Comparison of ENCODE assay signal across 8 mouse cellular contexts in genomic region chr3:137918172-137918931, GRCm38 (mm10). TPM values are rescaled to one million over a fixed set of nuclear protein-coding genes. Genes with fewer than 3 reads are reported as not detected.
DNase-seq lines count a peak whose midpoint lies in the region; ATAC-seq and TF ChIP-seq lines count a peak whose summit lies in the region.

Lamtor3 (plus strand) TSS chr3:137918506.

- peak; percentile 93 for ATAC-seq in frontal cortex, adult (ENCODE audit: low TSS enrichment)
- peak; percentile 97 for ATAC-seq in lung, postnatal 0 days

- H3K36me3 ChIP-seq in hindbrain, embryonic 10.5 days: peaks cover 16% of the 10 kb centered on the region; the same call in 1 of the 2 replicates
- H3K36me3 ChIP-seq in lung, postnatal 0 days (ENCODE audit: insufficient read depth, low read length): no peaks in the 10 kb centered on the region

- peaks cover 20% of the 10 kb centered on the region for H3K4me1 ChIP-seq in hindbrain, embryonic 10.5 days (replicated peaks)
- peaks cover 9% of the 10 kb centered on the region; the same call in 1 of the 2 replicates for H3K4me1 ChIP-seq in lung, postnatal 0 days (ENCODE audit: insufficient read depth, low read depth, low read length)

- peak within 1 kb of the TSS; percentile 46 for H3K9ac ChIP-seq in lung, postnatal 0 days (replicated peaks; ENCODE audit: low read depth)

- WGBS in hindbrain, embryonic 10.5 days: under 1% methylated on average over 47 of the region's 47 CpGs
- under 1% methylated on average over 43 of the region's 47 CpGs for WGBS in lung, postnatal 0 days

- DNase-seq in MEL-GATA-1-ER (ENCODE audit: extremely low read depth, low read depth): peak; percentile 78
- DNase-seq in cerebellum, adult 8-10 months: peak; percentile 83
- DNase-seq in hindbrain, embryonic 10.5 days (ENCODE audit: low spot score): peak; percentile 91
- peak; percentile 90 for DNase-seq in layer of hippocampus, adult 9-11 months
- peak; percentile 86 for DNase-seq in lung, postnatal 0 days (ENCODE audit: low spot score)
- peak; percentile 79 for DNase-seq in ovary, postnatal 14 days (ENCODE audit: low spot score)
- DNase-seq in thymus, postnatal 14 days: peak; percentile 91

- no peaks in the 10 kb centered on the region for H3K9me3 ChIP-seq in hindbrain, embryonic 10.5 days
- no peaks in the 10 kb centered on the region for H3K9me3 ChIP-seq in lung, postnatal 0 days (ENCODE audit: low read length)

- TF ChIP-seq CTCF in lung, postnatal 0 days (IDR thresholded peaks at IDR 0.05): peak; percentile 27; the same call in 1 of the 2 replicates

- H3K27ac ChIP-seq in hindbrain, embryonic 10.5 days: peak within 1 kb of the TSS; percentile 91
- peak within 1 kb of the TSS; percentile 62 for H3K27ac ChIP-seq in lung, postnatal 0 days (ENCODE audit: low read length)

- no peaks in the 10 kb centered on the region for H3K27me3 ChIP-seq in hindbrain, embryonic 10.5 days (ENCODE audit: insufficient read depth, poor library complexity, severe bottlenecking)
- H3K27me3 ChIP-seq in lung, postnatal 0 days (replicated peaks; ENCODE audit: insufficient read depth, low read length): no peaks in the 10 kb centered on the region

- no peak for TF ChIP-seq EP300 in lung, postnatal 0 days (IDR thresholded peaks at IDR 0.05)

- H3K4me3 ChIP-seq in hindbrain, embryonic 10.5 days: peak within 1 kb of the TSS; percentile 95
- H3K4me3 ChIP-seq in lung, postnatal 0 days (ENCODE audit: low read depth, low read length): peak within 1 kb of the TSS; percentile 61

- H3K4me2 ChIP-seq in lung, postnatal 0 days (replicated peaks; ENCODE audit: low read depth, low read length): peak within 1 kb of the TSS; percentile 77

RNA-seq across cellular contexts. Expression of gene Lamtor3, which starts in this region (rescaled TPM):
- 82.8 and 83.3 TPM in 2 replicates for polyA plus RNA-seq in hindbrain, embryonic 10.5 days (2016; fragmentation: Nextera tagmentation; extraction: Ambion mirVana)
- polyA plus RNA-seq in lung, postnatal 0 days (2015; fragmentation: Nextera tagmentation; extraction: Ambion mirVana): 114 and 122 TPM in 2 replicates

Comparison
In these comparisons a context has a peak if more than half of its experiments do, and no peak if none do; other contexts are left out.
1. Peak in every context shown above with its lines: DNase-seq, ATAC-seq, H3K4me3 ChIP-seq and H3K27ac ChIP-seq.